Mouse (Mus musculus) small intestine, adult 2 months (tissue): ENCODE data around the gene Stk32b.

ENCODE experiments used
- CTCF ChIP-seq: fragments of 200-500 bp; IDR thresholded peaks from 2 replicates; pipeline ENCODE4 v1.5.1; 2012; ENCODE audit warnings: low read depth, mild to moderate bottlenecking, control low read depth, inconsistent platforms, low read length, moderate library complexity, mixed read lengths; ENCODE audit not compliant: insufficient replicate concordance, insufficient read length; ENCODE audit errors: extremely low read depth
- POLR2A ChIP-seq: fragments of 200-500 bp; IDR thresholded peaks from 2 replicates; pipeline ENCODE4 v1.6.1; 2012; ENCODE audit warnings: low read depth, mild to moderate bottlenecking, control low read depth, inconsistent platforms, low read length, moderate library complexity

GRCm38 (mm10) chr5:37753366-37753765 is 36.4 kb upstream of the Stk32b start:
- TF ChIP-seq CTCF = no peak
- no peak for TF ChIP-seq POLR2A
